ENCODE assay signal across 31 mouse cellular contexts in genomic region chr11:93653401-93653800, GRCm38 (mm10).
DNase-seq lines count a peak whose midpoint lies in the region; TF ChIP-seq lines count a peak whose summit lies in the region.
"Had no signal": no experiment of that assay in that cellular context is flagged by ENCODE, and none has a peak within 500 bp of the region (broad histone marks: within the 10 kb centered on the region; RNA-seq: fewer than 3 reads in every experiment).

No protein-coding gene starts in this region.

- peak; percentile 20 for DNase-seq in layer of hippocampus, adult 9-11 months
- no peak for DNase-seq in layer of hippocampus, adult 8-10 months (ENCODE audit: low spot score in 2 of 2)
- DNase-seq in cerebellum, adult 2 months = peak; percentile 48 to 73
- peak; percentile 36 to 44 for DNase-seq in cerebellum, postnatal 10 days
- no peak for DNase-seq in heart, postnatal 14 days
- DNase-seq in heart, adult 8-10 months (ENCODE audit: low spot score) = no peak
- no peak for DNase-seq in right cerebral cortex, postnatal 25 days
- DNase-seq: adrenal gland, postnatal 10 days; B cell, adult 2 months; gastrocnemius, adult 2 months; heart, postnatal 36 days; kidney, adult 2 months; liver; lung, adult 2 months; lung, postnatal 10 days; right cerebral cortex, postnatal 4 days; thymus, adult 18-20 months; thymus, postnatal 25 days had no signal

- H3K27ac ChIP-seq in cerebellum, adult 2 months (ENCODE audit: insufficient read depth, low read length) = no peak overlapping the region
- H3K27ac ChIP-seq: forebrain, embryonic 13.5 days; gastrocnemius, adult 2 months; heart, embryonic 10.5 days; heart, embryonic 15.5 days; hindbrain, embryonic 12.5 days; hindbrain, postnatal 0 days; intestine, embryonic 15.5 days; kidney, postnatal 0 days; liver, embryonic 14.5 days; macrophage; midbrain, embryonic 13.5 days; neural tube, embryonic 13.5 days; stomach, postnatal 0 days had no signal

- TF ChIP-seq POLR2A in cerebellum, adult 2 months (IDR thresholded peaks at IDR 0.05; ENCODE audit: borderline replicate concordance, insufficient read depth, low read length) = no peak

- 83% methylated on average over 3 of the region's 3 CpGs for WGBS in cerebellum, adult 2 months

- TF ChIP-seq CTCF in cerebellum, adult 2 months (IDR thresholded peaks at IDR 0.05; ENCODE audit: borderline replicate concordance, insufficient read depth, low read depth, low read length) = no peak

- no peak overlapping the region for H3K4me3 ChIP-seq in cerebellum, adult 2 months (replicated peaks; ENCODE audit: insufficient read depth, low read depth, low read length)
- H3K4me3 ChIP-seq: erythroblast, embryonic 14.5 days; forebrain, embryonic 13.5 days; gastrocnemius, adult 2 months; heart, embryonic 10.5 days; heart, embryonic 15.5 days; hindbrain, embryonic 12.5 days; intestine, embryonic 15.5 days; midbrain, embryonic 13.5 days; neural tube, embryonic 13.5 days had no signal

- H3K27me3 ChIP-seq in cerebellum, adult 2 months (ENCODE audit: control insufficient read depth, insufficient read depth, low read length) = no peaks in the 10 kb centered on the region
- H3K27me3 ChIP-seq: forebrain, embryonic 13.5 days; heart, embryonic 15.5 days; hindbrain, embryonic 12.5 days; intestine, embryonic 15.5 days; midbrain, embryonic 13.5 days; neural tube, embryonic 13.5 days had no signal

- H3K4me1 ChIP-seq in cerebellum, adult 2 months (ENCODE audit: control insufficient read depth, insufficient read depth, low read length) = no peaks in the 10 kb centered on the region; the same call in 1 of the 2 replicates
- H3K4me1 ChIP-seq: forebrain, embryonic 13.5 days; heart, embryonic 10.5 days; heart, embryonic 15.5 days; hindbrain, embryonic 12.5 days; intestine, embryonic 15.5 days had no signal

- intact Hi-C loops in heart, postnatal 14 days (cut with DNase I) = no loop called here

Comparison
In these comparisons a context has a peak if more than half of its experiments do, and no peak if none do; other contexts are left out.
1. DNase-seq: peak in layer of hippocampus, adult 9-11 months (single experiment), cerebellum, adult 2 months (2 of 2) and cerebellum, postnatal 10 days (2 of 2); none in layer of hippocampus, adult 8-10 months (0 of 2), heart, postnatal 14 days (0 of 2), heart, adult 8-10 months (single experiment) and right cerebral cortex, postnatal 25 days (single experiment).